Mouse (Mus musculus): ENCODE measurements around the gene Eml5.

DNA sequence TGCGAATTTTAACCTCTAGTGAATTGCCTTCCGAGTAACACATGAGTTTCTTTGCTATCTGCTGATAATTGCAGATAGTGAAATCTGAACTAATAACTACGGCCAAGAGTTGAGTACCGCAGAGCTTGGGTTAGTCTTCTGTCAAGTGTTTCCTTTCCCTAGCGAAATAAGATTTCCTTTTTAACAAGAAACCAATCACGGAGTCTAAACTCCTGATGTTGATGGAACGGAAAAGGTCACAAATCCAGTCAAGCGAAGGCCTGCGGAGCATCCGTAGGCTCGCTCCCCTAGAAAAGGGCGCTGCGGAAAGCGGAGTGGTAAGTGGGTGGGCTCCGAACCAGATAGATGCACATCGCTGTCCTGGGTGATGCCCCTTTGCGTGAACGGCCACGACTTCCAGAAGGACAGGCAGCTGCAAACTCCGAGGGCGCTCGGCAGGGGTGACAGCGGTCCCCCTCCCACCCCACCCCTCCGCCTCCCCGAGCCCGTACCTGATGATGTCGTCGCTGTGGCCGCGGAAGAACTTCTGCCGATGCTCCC, 873 bp downstream of the Eml5 start:
- TF ChIP-seq POLR2A (IDR thresholded peaks at IDR 0.05; ENCODE audit: insufficient read depth, low read length) = no peak
- no peak for TF ChIP-seq CTCF (IDR thresholded peaks at IDR 0.05; ENCODE audit: low read depth, low read length)
- no peak for TF ChIP-seq EP300 (IDR thresholded peaks at IDR 0.05; ENCODE audit: insufficient read depth, low read depth, low read length)

All from ES-Bruce4 (cell line).